Mouse (Mus musculus): ENCODE results near the gene Atp6v1g3.

DNA sequence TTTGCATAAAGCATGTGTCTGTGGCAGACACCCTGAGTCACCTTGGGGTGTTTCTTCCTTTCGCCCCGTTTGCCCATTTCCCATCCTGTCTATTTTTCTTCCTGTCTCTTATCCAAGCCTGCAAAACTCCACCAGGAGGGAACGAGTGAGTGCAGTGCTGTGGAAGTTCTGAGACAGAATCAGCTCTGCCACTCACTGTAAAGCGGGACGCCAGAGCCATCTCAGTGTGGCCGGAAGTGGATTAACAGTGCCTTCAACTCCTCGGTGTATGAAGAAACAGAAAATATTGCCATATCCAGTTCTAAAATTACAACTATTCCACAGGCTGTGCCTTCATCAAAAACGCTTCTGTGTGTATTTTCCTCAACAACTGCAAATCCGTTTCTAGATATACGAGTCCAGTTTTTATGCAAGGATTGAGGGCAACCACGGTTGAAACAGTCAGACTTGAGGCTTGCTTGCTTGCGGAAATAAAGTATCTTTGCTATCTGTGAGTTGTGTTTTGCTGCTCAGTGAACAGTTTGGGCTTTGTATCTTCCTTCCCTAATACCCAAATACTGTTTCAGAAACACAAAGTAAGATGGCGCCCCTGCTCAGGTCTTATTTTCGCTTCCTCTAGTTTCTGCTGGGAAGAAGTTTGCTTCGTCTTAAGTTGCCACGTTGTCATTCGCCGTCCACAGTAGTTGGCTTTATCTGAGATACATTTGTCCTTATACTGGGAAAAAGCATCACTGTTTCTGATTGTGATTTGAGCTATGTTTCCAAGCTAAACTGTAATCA lies 54.1 kb downstream of the Atp6v1g3 start:
- TF ChIP-seq TAL1 (conservative IDR thresholded peaks at IDR 0.05; ENCODE audit: low read depth, low read length) (no peak), CTCF (IDR thresholded peaks at IDR 0.05; ENCODE audit: low read depth, low read length) (no peak), GATA2 (IDR thresholded peaks at IDR 0.05; ENCODE audit: borderline replicate concordance, low read depth, low read length) (no peak)
